In the genomic region with DNA sequence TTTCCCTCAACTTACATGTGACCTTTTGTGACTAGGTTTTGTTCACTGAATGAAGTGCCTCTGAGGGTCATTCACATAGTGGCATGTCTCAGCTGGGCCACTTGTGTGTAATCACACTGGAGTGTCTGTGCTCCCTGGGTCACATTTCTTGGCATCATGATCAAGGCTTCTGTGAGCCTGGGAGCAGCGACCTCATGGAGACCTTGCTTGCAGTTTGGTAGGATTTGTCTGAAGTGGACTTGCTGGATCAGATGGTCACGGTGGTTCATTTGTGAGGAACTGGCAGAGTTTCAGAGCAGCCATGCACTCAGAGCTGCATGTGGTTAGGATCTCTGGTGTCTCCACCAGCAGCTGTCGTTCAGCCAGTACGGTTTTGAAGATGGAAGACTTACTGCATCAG, we compare ENCODE assay signal across 29 mouse cellular contexts.
DNase-seq lines count a peak whose midpoint lies in the region; ATAC-seq and TF ChIP-seq lines count a peak whose summit lies in the region.
"Had no signal": no experiment of that assay in that cellular context is flagged by ENCODE, and none has a peak within 500 bp of the region (broad histone marks: within the 10 kb centered on the region; RNA-seq: fewer than 3 reads in every experiment).

No protein-coding gene starts in this region.

- no peak for TF ChIP-seq EP300 in stomach, postnatal 0 days (optimal IDR thresholded peaks at IDR 0.05)

- H3K27ac ChIP-seq in embryonic facial prominence, embryonic 14.5 days (replicated peaks; ENCODE audit: low read depth, low read length) = no peak overlapping the region
- H3K27ac ChIP-seq in embryonic facial prominence, embryonic 10.5 days (replicated peaks) = no peak overlapping the region
- H3K27ac ChIP-seq in stomach, postnatal 0 days (replicated peaks) = no peak overlapping the region
- H3K27ac ChIP-seq: embryonic facial prominence, embryonic 15.5 days; heart, embryonic 13.5 days; hindbrain, embryonic 13.5 days; kidney, postnatal 0 days; limb, embryonic 10.5 days; midbrain, embryonic 13.5 days; neural tube, embryonic 12.5 days had no signal

- no peaks in the 10 kb centered on the region for H3K79me3 ChIP-seq in C2C12 (ENCODE audit: low read depth)

- H3K79me2 ChIP-seq in C2C12 (ENCODE audit: control insufficient read depth, insufficient read depth) = no peaks in the 10 kb centered on the region

- H3ac ChIP-seq in C2C12 (ENCODE audit: control insufficient read depth, insufficient read length, low read depth) = no peak overlapping the region

- H3K36me3 ChIP-seq in embryonic facial prominence, embryonic 14.5 days (ENCODE audit: control insufficient read depth, insufficient read depth, low read length) = peaks cover 81% of the 10 kb centered on the region
- H3K36me3 ChIP-seq in embryonic facial prominence, embryonic 10.5 days (replicated peaks) = peaks cover 83% of the 10 kb centered on the region
- peaks cover 46% of the 10 kb centered on the region for H3K36me3 ChIP-seq in C2C12 (ENCODE audit: control insufficient read depth, insufficient read depth)
- H3K36me3 ChIP-seq in stomach, postnatal 0 days (ENCODE audit: control insufficient read depth, insufficient read depth, low read length) = peaks cover 6% of the 10 kb centered on the region; the same call in 1 of the 2 replicates

- no peak overlapping the region for H3K9ac ChIP-seq in embryonic facial prominence, embryonic 14.5 days (ENCODE audit: low read depth, low read length)
- no peak overlapping the region for H3K9ac ChIP-seq in stomach, postnatal 0 days (ENCODE audit: low read length)
- H3K9ac ChIP-seq: embryonic facial prominence, embryonic 15.5 days; heart, embryonic 13.5 days; hindbrain, embryonic 13.5 days; liver, postnatal 0 days; midbrain, embryonic 13.5 days; neural tube, embryonic 12.5 days had no signal

- no peaks in the 10 kb centered on the region for H3K9me3 ChIP-seq in embryonic facial prominence, embryonic 14.5 days (ENCODE audit: control insufficient read depth, low read length)
- no peaks in the 10 kb centered on the region for H3K9me3 ChIP-seq in embryonic facial prominence, embryonic 10.5 days
- no peaks in the 10 kb centered on the region for H3K9me3 ChIP-seq in stomach, postnatal 0 days (ENCODE audit: control insufficient read depth, low read length)
- H3K9me3 ChIP-seq: embryonic facial prominence, embryonic 15.5 days; heart, embryonic 13.5 days; hindbrain, embryonic 13.5 days; limb, embryonic 10.5 days; midbrain, embryonic 13.5 days; neural tube, embryonic 12.5 days had no signal

- peak; percentile 27; the same call in 1 of the 2 replicates for ATAC-seq in embryonic facial prominence, embryonic 14.5 days (ENCODE audit: low read depth)
- ATAC-seq in stomach, postnatal 0 days (ENCODE audit: low FRiP score, low TSS enrichment) = no peak
- ATAC-seq: forebrain, embryonic 16.5 days; liver, postnatal 0 days; midbrain, embryonic 13.5 days had no signal

- no peaks in the 10 kb centered on the region for H3K27me3 ChIP-seq in embryonic facial prominence, embryonic 14.5 days (replicated peaks; ENCODE audit: control insufficient read depth, insufficient read depth, low read length)
- H3K27me3 ChIP-seq in embryonic facial prominence, embryonic 10.5 days (replicated peaks; ENCODE audit: low read depth, poor library complexity, severe bottlenecking) = no peaks in the 10 kb centered on the region
- no peaks in the 10 kb centered on the region for H3K27me3 ChIP-seq in C2C12 (ENCODE audit: control insufficient read depth, insufficient read depth, insufficient read length)
- no peaks in the 10 kb centered on the region for H3K27me3 ChIP-seq in stomach, postnatal 0 days (ENCODE audit: control insufficient read depth, insufficient read depth, low read length)
- H3K27me3 ChIP-seq: embryonic facial prominence, embryonic 15.5 days; heart, embryonic 13.5 days; hindbrain, embryonic 13.5 days; midbrain, embryonic 13.5 days; neural tube, embryonic 12.5 days had no signal

- no peak for TF ChIP-seq POLR2A in brain, embryonic 14.5 days (IDR thresholded peaks at IDR 0.05; ENCODE audit: borderline replicate concordance, extremely low read depth, insufficient read depth, insufficient read length, poor library complexity, severe bottlenecking)

- peak; percentile 62 for DNase-seq in embryonic facial prominence, embryonic 14.5 days (ENCODE audit: low spot score)
- no peak for DNase-seq in embryonic facial prominence, embryonic 10.5 days (ENCODE audit: low spot score)
- DNase-seq in brain, embryonic 14.5 days (ENCODE audit: low read depth) = peak; percentile 17
- DNase-seq in lung, postnatal 14 days = peak; percentile 35
- no peak for DNase-seq in ovary, postnatal 36 days (ENCODE audit: low spot score)
- DNase-seq in cerebellum, adult 8-10 months = no peak
- no peak for DNase-seq in stomach, postnatal 0 days (ENCODE audit: low spot score)
- DNase-seq: adrenal gland, postnatal 10 days; cerebellum, postnatal 25 days; embryo, embryonic 11 days; gastrocnemius, postnatal 14 days; heart, adult 18-20 months; heart, postnatal 36 days; kidney, adult 2 months; liver; liver, postnatal 0 days; retina, postnatal 1 day; right cerebral cortex, postnatal 25 days; spleen, adult 18-20 months; thymus, postnatal 14 days had no signal

- TF ChIP-seq CTCF in C2C12 (IDR thresholded peaks at IDR 0.05; ENCODE audit: control insufficient read depth, insufficient read depth, insufficient read length) = no peak
- no peak for TF ChIP-seq CTCF in brain, embryonic 14.5 days (IDR thresholded peaks at IDR 0.05; ENCODE audit: borderline replicate concordance, extremely low read depth, insufficient read depth, insufficient read length)
- TF ChIP-seq CTCF in stomach, postnatal 0 days (IDR thresholded peaks at IDR 0.05; ENCODE audit: low read depth) = no peak

- no peak overlapping the region for H3K4me3 ChIP-seq in embryonic facial prominence, embryonic 14.5 days (ENCODE audit: low read depth, low read length)
- no peak overlapping the region for H3K4me3 ChIP-seq in embryonic facial prominence, embryonic 10.5 days
- H3K4me3 ChIP-seq in C2C12 (ENCODE audit: insufficient read depth, poor library complexity, severe bottlenecking) = no peak overlapping the region
- H3K4me3 ChIP-seq in stomach, postnatal 0 days (ENCODE audit: low read depth, low read length) = no peak overlapping the region
- H3K4me3 ChIP-seq: embryonic facial prominence, embryonic 15.5 days; heart, embryonic 13.5 days; hindbrain, embryonic 13.5 days; limb, embryonic 10.5 days; midbrain, embryonic 13.5 days; neural tube, embryonic 12.5 days had no signal

- no peaks in the 10 kb centered on the region for H3K4me1 ChIP-seq in embryonic facial prominence, embryonic 14.5 days (ENCODE audit: control insufficient read depth, insufficient read depth, low read length)
- no peaks in the 10 kb centered on the region for H3K4me1 ChIP-seq in embryonic facial prominence, embryonic 10.5 days
- no peaks in the 10 kb centered on the region for H3K4me1 ChIP-seq in stomach, postnatal 0 days (replicated peaks; ENCODE audit: control insufficient read depth, insufficient read depth)
- H3K4me1 ChIP-seq: limb, embryonic 10.5 days; neural tube, embryonic 12.5 days had no signal

- 76% methylated on average over 4 of the region's 4 CpGs for WGBS in embryonic facial prominence, embryonic 14.5 days
- WGBS in embryonic facial prominence, embryonic 10.5 days = 90% methylated on average over 4 of the region's 4 CpGs
- 87% methylated on average over 4 of the region's 4 CpGs for WGBS in stomach, postnatal 0 days

- no peak overlapping the region for H3K4me2 ChIP-seq in embryonic facial prominence, embryonic 14.5 days (ENCODE audit: low read depth, low read length)
- no peak overlapping the region for H3K4me2 ChIP-seq in stomach, postnatal 0 days (replicated peaks; ENCODE audit: low read depth)
- H3K4me2 ChIP-seq: embryonic facial prominence, embryonic 15.5 days; heart, embryonic 13.5 days; hindbrain, embryonic 13.5 days; midbrain, embryonic 13.5 days; neural tube, embryonic 12.5 days had no signal

TF ChIP-seq in C2C12, 6 proteins besides CTCF, POLR2A, EP300 and RAD21:
- TF ChIP-seq FOSL1 (IDR thresholded peaks at IDR 0.05; ENCODE audit: insufficient read depth, low read length, poor library complexity, severe bottlenecking) (no peak), MYOD1 (IDR thresholded peaks at IDR 0.05; ENCODE audit: control insufficient read depth, insufficient read length, low read depth) (peak; percentile 47), CEBPB (IDR thresholded peaks at IDR 0.05; ENCODE audit: low read depth) (no peak)

Comparison
In these comparisons a context has a peak if more than half of its experiments do, and no peak if none do; other contexts are left out.
1. DNase-seq: peak in embryonic facial prominence, embryonic 14.5 days (single experiment), brain, embryonic 14.5 days (single experiment) and lung, postnatal 14 days (single experiment); none in embryonic facial prominence, embryonic 10.5 days (single experiment), ovary, postnatal 36 days (single experiment), cerebellum, adult 8-10 months (single experiment) and stomach, postnatal 0 days (single experiment).